Mouse (Mus musculus): Measurements from ENCODE around the gene Olfr868. TPM values are rescaled to one million over a fixed set of nuclear protein-coding genes. Genes with fewer than 3 reads are reported as not detected.

The Olfr868 gene
- polyA plus RNA-seq (2015; fragmentation: Nextera tagmentation; extraction: Ambion mirVana): not detected in 2 replicates

GRCm38 (mm10) chr9:20098326-20098725 lies at the start of gene Olfr868:
Gene Olfr868 (plus strand): TSS chr9:20098626.

DNA sequence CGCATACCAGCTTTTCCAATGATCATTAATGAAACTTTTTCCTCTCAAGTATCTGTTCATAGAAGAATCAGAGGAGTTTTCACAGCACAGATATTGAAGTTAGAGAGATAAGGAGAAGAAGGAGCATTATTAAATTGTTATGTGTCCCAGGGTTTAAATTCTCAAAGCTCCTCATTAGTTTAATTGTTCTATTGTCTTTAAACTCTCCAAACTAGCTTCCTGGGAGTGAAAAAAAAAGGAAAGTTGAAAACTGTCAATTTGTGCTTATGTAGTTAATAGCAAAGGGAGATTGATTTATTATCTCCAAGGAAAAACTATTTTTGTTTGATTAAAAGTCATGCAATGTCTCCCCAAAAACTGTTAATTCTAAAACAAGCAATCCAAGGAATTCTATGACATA lies 41.0 kb upstream of the Olfr868 start, which contains the start of gene Olfr867:
Gene Olfr867, minus strand, starts transcription at position 101 of the 400 bp plus-strand sequence.

GRCm38 (mm10) chr9:20128709-20129108 lies 30.3 kb downstream of the Olfr868 start, which contains the start of gene Olfr869:
Gene Olfr869 (plus strand): TSS chr9:20129009.

Other genes with a start within 250 kb of the Olfr868 start
- gene Olfr860, start 248.9 kb upstream of the Olfr868 start, polyA plus RNA-seq (2015; fragmentation: Nextera tagmentation; extraction: Ambion mirVana): not detected in 2 replicates
- gene Olfr862, start 210.6 kb upstream of the Olfr868 start, polyA plus RNA-seq (2015; fragmentation: Nextera tagmentation; extraction: Ambion mirVana): not detected in 2 replicates
- gene Olfr77, start 181.8 kb upstream of the Olfr868 start, polyA plus RNA-seq (2015; fragmentation: Nextera tagmentation; extraction: Ambion mirVana): 0.19 and 0.23 TPM in 2 replicates
- not detected in 2 replicates for gene Olfr866, start 70.6 kb upstream of the Olfr868 start, polyA plus RNA-seq (2015; fragmentation: Nextera tagmentation; extraction: Ambion mirVana)
- gene Olfr867, start 41.1 kb upstream of the Olfr868 start, polyA plus RNA-seq (2015; fragmentation: Nextera tagmentation; extraction: Ambion mirVana): not detected in 2 replicates
- gene Olfr869, start 30.4 kb downstream of the Olfr868 start, polyA plus RNA-seq (2015; fragmentation: Nextera tagmentation; extraction: Ambion mirVana): not detected in 2 replicates
- not detected in 2 replicates for gene Olfr870, start 75.4 kb downstream of the Olfr868 start, polyA plus RNA-seq (2015; fragmentation: Nextera tagmentation; extraction: Ambion mirVana)
- not detected in 2 replicates for gene Olfr871, start 113.6 kb downstream of the Olfr868 start, polyA plus RNA-seq (2015; fragmentation: Nextera tagmentation; extraction: Ambion mirVana)
- gene Olfr872, start 138.5 kb downstream of the Olfr868 start, polyA plus RNA-seq (2015; fragmentation: Nextera tagmentation; extraction: Ambion mirVana): not detected in 2 replicates
- not detected in 2 replicates for gene Olfr39, start 183.7 kb downstream of the Olfr868 start, polyA plus RNA-seq (2015; fragmentation: Nextera tagmentation; extraction: Ambion mirVana)
- gene Olfr873, start 199.9 kb downstream of the Olfr868 start, polyA plus RNA-seq (2015; fragmentation: Nextera tagmentation; extraction: Ambion mirVana): not detected in 2 replicates
- gene Olfr18, start 237.5 kb downstream of the Olfr868 start, polyA plus RNA-seq (2015; fragmentation: Nextera tagmentation; extraction: Ambion mirVana): not detected in 2 replicates